Mouse (Mus musculus) bone marrow, adult 2 months (tissue): ENCODE results near the gene Ankrd33b.

Experiments used
- CTCF ChIP-seq: fragments of 200-500 bp; IDR thresholded peaks from 2 replicates; pipeline ENCODE4 v1.5.1; 2011; ENCODE audit warnings: low read length, control low read depth; ENCODE audit not compliant: control insufficient read depth, insufficient read depth
- POLR2A ChIP-seq: fragments of 200-500 bp; IDR thresholded peaks from 2 replicates; pipeline ENCODE4 v1.6.1; 2011; ENCODE audit warnings: low read depth, mild to moderate bottlenecking, control low read depth, low read length, borderline replicate concordance; ENCODE audit not compliant: control insufficient read depth

DNA sequence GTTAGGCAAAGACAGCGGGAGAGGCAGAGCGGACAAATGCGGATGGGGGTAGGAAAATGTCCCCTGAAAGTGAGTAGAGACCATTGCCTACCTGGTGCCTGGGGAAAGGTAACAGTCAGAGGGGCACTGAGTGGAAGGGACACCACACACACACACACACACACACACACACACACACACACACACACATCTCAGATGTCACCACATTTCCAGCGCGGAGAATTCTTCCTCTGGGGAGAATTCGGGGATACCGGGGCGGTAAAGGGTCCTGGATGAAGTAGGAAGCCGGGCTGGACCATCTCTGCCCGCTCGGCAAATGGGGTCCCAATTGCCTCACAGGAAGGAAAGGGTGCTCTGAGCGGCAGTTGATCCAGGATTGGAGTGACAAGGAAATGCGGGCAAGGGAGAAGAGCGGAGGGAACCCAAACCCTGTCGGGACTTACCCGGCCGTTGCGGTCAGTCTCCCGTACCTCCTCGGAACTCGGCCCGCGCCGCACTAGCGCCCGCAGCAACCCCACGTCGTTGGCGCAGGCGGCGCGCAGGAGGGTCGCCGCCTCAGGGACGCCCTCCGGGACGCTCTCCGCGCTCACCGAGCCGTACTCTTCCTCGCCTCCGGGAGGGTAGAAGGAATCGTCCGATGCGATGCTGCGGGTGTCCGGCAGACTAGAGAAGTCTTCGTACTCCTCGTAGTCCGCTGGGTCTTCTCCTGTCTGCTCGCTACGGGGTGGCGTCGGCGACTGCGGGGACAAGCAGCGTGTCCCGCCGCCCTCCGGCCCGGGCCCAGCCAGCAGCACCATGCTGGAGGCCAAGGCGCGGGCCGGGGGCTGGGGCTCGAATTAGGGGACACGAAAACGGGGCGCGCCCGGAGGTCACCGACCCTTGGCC, 688 bp downstream of the Ankrd33b start:
- TF ChIP-seq POLR2A: no peak
- TF ChIP-seq CTCF: no peak
